ENCODE assay signal across 14 mouse cellular contexts in the genomic region with DNA sequence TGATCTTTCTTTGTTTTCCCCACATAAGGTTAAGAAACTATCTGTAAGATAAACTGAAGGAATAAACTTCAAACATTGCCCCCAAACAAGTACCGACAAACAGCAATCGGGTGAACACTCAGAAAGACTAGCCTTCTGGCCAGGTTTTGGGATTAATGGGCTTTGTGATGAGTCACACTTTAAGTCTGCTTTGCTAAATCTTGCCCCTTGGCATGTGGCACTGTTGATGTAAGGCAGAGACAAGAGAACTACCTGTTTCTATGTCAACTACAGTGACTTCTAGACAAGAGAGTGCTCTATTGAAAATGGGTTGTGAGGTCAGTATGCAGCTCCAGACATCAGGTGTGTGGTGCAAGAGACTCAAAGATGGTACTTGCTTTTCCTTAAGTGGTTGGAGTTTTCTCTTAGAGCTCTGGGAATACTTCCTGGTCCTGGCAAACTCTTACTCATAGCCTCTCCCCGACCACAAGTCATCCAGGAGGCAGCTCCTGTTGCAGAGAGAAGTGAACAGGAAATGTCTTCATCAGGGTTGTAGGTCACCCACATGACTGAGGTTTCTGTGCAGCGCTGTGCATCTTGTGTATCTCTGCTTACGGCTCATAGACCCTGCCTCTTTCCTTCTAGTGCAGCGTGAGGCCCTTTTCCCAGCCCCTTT.
DNase-seq lines count a peak whose midpoint lies in the region; ATAC-seq and TF ChIP-seq lines count a peak whose summit lies in the region.
"Had no signal": no experiment of that assay in that cellular context is flagged by ENCODE, and none has a peak within 500 bp of the region (broad histone marks: within the 10 kb centered on the region; RNA-seq: fewer than 3 reads in every experiment).

No protein-coding gene starts in this region.

- no peak for TF ChIP-seq CTCF in bone marrow macrophage, adult 2 months (IDR thresholded peaks at IDR 0.05; ENCODE audit: low read depth, low read length)

- peaks cover 29% of the 10 kb centered on the region for H3K4me1 ChIP-seq in bone marrow macrophage, adult 2 months (ENCODE audit: control insufficient read depth, insufficient read depth, low read length)

- peak overlapping the region; percentile 27 for H3K27ac ChIP-seq in bone marrow macrophage, adult 2 months (ENCODE audit: insufficient read depth, low read depth, low read length)
- H3K27ac ChIP-seq: embryonic facial prominence, embryonic 13.5 days had no signal

- no peak for TF ChIP-seq POLR2A in bone marrow macrophage, adult 2 months (IDR thresholded peaks at IDR 0.05; ENCODE audit: borderline replicate concordance, low read depth, low read length)

- intact Hi-C loops in left cerebral cortex, postnatal 4 days (cut with DNase I): no loop called here

- no peak overlapping the region for H3K4me3 ChIP-seq in bone marrow macrophage, adult 2 months (ENCODE audit: insufficient read depth, low read length)
- H3K4me3 ChIP-seq: embryonic facial prominence, embryonic 13.5 days had no signal

- ATAC-seq in monocyte, adult 5-6 weeks (replicated peaks; ENCODE audit: insufficient number of reproducible peaks, low FRiP score, low TSS enrichment, poor library complexity, severe bottlenecking): peak; percentile 33; the same call in 1 of the 2 replicates
- ATAC-seq: forebrain, embryonic 16.5 days had no signal

- peak; percentile 49 to 58 for DNase-seq in spleen, postnatal 36 days (ENCODE audit: low spot score in 2 of 2)
- no peak for DNase-seq in spleen, postnatal 4 days (ENCODE audit: low spot score in 2 of 2)
- DNase-seq in cerebellum, postnatal 14 days: no peak
- DNase-seq in frontal cortex, postnatal 14 days (ENCODE audit: low spot score in 2 of 2): no peak
- DNase-seq in left cerebral cortex, postnatal 4 days: no peak
- no peak for DNase-seq in gastrocnemius, postnatal 10 days
- DNase-seq: cerebellum, adult 2 months; heart, postnatal 36 days; kidney, adult 8-10 months; retina, postnatal 1 day had no signal

Comparison
In these comparisons a context has a peak if more than half of its experiments do, and no peak if none do; other contexts are left out.
1. DNase-seq: peak in spleen, postnatal 36 days (2 of 2); none in spleen, postnatal 4 days (0 of 2), cerebellum, postnatal 14 days (0 of 2), frontal cortex, postnatal 14 days (0 of 2), left cerebral cortex, postnatal 4 days (single experiment) and gastrocnemius, postnatal 10 days (single experiment).